Mouse (Mus musculus) frontal cortex, postnatal 25 days (tissue): Measurements from ENCODE around the gene Mrvi1.
"Not testable (repeated sequence)": the region's sequence is repeated elsewhere in the genome, so short reads cannot be mapped to it uniquely, and the experiment has no call there.

Experiments used
- DNase-seq, 2 experiments: peaks; one replicate each; pipeline ENCODE4 v3.0.0; 2022; ENCODE audit warnings: low spot score in 2 of 2

Gene Mrvi1

DNA sequence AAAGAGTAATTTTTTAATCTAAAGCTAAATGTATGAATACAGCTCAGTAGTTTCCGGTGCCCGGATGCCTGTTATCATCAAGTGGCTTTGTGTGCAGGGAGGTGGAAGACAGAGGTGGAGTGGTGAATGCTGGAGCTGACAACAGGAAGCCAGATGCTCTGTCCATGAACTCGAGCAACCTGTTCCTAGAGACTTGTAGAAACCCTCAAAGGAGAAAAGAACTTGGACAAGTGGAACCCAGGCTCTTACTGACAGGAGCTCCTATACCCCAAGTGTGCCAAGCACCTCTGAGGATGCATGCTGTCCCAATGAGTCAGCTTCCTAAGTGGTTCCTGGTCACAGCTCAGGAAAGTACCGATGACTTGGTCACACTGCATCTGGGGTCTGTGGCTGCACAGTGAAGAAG, 41.1 kb downstream of the Mrvi1 start:
- DNase-seq, result no peak

DNA sequence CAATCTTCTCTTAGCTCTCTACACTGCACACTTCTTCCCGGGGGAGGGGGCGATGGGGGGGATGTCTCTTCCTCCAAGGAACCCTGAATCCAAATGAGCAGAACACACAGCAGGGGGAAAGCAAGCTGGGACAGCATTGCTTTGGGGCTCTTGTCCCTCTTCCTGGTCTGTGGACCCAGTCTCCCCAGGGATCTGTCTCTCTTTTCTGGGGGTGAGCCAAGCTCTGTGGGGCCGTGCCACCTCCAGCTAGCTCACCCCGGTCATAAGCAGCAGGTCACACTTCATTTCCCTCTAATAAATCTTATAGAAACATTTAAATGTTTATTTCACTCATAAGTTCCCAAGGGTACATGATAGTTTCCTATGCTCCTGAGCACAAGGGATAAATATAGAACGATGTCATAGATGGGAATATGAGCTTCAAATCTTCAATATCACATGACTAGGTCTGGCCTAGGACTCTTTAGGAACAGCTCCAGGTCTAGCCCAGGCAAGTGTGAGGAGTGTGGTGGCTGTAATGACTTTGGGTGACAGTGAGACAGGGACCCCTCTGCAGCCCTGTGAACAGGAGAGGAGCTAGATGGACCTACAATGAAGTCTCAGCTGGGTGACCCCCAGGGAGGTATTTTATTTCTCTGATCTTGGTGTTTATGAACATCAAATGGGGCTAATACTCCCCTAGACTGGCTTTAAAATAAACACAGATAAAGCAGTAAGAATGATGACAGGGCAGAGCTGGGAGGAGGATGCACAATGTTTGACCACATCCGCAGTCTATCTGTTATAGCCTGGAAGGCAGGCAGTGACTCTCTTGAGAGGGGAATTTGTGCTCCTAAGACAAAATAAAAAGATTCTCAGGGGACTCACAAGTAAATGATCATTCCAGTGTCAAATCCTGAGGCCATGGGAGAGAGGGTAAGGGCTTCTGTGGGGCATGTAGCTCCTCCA, 46.2 kb downstream of the Mrvi1 start:
- DNase-seq, result no peak

DNA sequence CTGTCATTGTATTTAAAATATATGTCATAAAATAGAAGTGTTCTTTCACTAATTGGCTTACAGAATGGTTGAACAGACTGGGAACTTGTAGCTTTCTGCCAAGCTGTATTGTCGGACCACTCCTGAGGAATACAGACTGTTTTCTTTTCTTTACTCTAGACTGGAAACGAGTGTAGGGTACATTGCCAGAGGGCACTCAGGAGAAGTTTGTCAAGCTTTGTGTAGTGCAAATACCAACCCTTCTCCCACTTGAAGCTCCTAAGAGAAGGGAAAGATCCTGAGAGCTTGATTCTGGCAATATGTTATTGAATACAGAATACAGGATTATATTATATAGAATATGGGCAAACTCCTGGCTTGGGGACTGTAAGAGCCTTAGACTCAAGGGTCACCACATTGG, 48.3 kb downstream of the Mrvi1 start:
- no peak for DNase-seq

DNA sequence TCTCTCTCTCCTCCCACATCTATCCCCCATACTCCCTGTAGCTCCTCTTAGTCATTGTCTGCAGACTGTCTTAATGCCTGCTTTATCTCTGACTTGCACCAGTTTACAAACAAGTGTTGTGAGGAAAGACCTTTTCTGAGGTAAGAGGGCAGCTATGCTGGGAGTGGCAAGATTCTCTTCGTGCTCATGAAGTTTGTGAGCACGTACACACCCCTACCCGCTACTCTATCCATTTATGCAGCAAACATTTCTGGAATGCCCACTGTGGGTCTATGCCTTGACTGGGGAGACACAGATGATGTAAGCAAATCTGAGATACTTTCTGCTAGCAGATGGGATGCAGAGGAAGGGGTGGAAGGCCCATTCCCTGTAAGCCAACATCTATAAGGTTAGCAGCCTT, 48.9 kb downstream of the Mrvi1 start:
- no peak for DNase-seq

DNA sequence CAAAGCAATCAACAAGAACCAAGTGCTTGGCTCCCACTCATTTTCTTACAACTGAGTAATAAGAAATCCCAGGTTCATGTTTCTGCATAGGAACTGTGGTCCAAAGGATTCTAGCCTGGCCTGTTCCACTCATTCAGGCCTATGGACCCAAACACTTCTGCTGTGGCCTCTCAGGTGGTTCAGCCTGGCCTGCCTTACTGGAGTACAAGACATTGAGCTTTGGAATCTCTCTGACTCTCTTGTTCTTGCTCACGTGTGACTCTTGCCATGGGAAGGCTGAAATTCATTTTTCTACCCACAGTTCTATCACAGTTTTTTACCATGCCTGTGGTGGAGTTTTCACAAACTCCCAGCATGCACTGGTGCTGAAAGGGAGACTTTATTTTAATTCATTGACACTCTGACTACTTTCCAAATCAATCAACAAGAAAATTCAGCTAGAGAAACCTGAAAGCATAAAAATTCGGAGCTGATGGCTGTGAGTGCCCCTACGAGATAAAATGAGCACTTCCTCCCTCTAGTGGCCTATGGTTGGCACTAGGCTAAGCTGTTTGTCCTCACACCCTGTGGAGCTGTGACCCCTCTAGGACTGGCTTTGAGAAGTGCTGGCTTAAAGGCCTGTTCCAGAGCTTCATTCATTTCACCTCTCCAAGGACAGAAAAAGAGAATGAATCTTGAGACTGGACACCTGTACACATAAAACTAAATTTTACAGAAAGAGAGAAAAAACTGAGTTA, 52.0 kb downstream of the Mrvi1 start:
- DNase-seq, result peak in 1 of 2 experiments; percentile 32

DNA sequence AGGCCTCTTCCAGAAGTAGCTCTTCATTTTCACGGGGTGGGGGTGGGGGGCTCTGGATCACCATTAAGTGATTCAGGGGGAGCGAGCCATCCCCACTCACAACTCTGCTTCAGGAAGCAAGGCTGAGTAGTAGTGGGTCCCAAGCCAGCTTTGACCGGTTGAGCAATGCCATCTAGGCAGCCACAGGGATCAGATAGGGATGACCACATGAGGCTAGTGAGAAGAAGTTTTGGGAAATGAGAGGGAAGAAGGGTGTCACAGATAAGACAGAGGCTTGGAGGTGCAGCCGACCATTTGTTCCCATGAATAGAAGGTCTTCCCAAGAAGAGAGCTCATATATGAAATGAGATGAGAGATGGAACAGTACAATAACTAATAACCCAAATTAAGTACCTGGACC, 55.7 kb downstream of the Mrvi1 start:
- no peak for DNase-seq

DNA sequence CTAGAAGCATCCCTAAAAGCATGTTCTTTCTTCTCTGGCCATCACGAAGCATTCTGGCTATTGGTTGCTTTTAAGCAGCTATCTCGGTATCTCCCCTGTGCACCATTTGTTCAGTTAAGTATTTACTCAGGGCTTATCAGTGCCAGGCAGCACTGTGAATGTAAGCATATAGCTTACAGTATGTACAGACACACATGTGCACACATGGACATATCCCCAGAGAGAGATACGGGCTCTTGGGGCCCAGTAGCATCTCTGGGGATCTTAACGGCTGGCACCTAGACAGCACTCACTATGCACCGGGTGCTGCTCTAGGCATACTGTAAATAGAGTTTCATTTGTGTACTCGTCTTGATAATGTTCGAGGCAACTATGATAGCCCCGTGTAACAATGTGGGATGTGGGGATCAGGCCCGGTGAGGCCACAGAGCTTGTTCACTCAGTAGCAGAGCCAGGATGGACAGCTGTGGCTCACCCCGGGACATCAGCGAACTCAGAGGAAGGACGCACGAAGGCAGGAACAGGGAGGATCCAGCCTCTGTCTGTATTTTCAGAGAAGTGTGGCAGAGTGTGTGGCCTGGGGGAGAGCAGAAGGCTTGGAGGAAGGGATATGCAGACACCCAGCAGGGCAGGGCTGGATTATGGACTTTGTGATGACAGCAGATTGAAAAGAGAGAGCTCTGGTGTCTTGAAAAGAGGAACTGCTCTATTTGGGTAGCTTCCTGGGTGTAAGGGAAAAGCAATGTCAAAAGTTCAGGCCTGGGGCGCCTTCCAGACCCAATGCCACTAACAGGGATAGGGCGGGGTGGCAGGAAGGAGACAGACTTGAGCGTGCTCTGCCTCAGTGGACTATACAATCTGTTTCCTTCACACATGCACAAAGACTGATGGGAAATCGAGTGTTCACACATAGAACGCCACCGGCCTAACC, 61.7 kb downstream of the Mrvi1 start:
- no peak for DNase-seq

DNA sequence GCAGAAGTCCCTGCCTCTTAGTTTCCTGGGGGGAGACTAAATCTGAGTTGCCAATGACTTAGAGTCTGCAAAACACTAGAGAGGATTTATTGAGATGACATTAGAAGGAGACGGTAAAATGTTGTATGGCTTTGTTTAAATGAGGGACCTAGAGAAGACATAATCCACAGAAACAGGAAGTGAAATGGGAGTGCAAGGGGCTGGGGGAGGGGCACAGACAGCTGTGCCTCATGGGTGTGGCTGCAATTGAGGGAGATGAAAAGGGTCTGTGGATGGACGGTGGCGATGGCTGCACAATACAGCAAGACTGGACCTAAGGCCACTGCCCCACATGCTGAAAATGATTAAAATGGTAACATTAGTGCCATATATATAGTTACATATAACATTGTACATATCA, 62.5 kb downstream of the Mrvi1 start:
- no peak for DNase-seq

DNA sequence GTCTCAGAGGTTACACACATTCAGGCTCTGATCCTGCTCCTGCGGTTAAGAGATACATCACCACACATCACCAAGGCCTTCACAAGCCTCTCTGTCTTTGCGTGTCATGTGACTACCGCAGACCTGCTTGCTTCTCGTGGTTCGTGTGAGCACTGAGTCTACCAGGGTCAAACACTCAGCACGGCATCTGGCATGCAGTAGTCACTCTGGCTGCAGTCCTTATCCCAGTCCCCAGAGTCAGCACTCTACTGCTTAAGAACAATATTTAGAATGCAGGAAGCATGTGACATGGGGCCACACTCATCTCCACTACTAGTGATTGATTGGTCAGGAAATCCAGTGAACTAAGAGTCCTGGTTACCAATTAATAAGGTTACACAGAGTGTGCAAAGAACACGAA, 66.3 kb downstream of the Mrvi1 start:
- no peak for DNase-seq

DNA sequence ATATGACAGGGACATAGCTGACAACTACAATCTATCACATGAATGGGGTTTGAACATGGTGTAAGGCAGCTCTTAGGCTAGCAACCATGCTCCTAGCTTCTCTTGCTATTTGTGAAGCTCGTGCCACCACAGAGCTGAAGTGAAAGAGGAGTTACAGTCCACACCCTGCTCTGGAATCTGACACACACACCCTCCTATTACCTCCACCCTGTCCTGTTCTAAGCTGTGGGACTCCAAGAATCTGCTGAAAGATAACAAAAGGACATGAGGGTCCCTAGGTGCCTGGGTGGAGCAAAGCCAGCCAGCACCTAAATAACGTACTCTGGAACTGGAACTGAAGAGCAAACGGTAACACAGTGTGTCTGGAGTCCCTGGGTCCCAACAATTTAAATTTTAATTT, 67.7 kb downstream of the Mrvi1 start:
- DNase-seq, result no peak

DNA sequence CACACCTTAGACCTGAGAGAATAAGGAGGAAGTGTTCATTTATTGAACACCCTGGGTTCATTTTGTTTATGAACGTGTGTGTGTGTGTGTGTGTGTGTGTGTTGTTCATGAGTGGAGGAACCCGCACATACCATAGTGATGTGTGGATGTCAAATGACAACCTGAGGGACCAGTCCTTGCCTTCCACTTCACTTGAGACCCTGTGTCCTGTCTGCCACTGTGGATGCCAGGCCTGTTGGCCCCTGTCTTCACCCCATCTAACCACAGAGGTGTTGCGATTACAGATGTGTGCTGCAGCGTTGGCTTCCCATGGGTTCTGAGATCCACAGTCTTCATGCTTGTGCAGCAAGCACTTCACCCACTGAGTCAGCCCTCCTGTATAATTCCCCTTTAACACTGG, 68.5 kb downstream of the Mrvi1 start:
- no peak for DNase-seq

DNA sequence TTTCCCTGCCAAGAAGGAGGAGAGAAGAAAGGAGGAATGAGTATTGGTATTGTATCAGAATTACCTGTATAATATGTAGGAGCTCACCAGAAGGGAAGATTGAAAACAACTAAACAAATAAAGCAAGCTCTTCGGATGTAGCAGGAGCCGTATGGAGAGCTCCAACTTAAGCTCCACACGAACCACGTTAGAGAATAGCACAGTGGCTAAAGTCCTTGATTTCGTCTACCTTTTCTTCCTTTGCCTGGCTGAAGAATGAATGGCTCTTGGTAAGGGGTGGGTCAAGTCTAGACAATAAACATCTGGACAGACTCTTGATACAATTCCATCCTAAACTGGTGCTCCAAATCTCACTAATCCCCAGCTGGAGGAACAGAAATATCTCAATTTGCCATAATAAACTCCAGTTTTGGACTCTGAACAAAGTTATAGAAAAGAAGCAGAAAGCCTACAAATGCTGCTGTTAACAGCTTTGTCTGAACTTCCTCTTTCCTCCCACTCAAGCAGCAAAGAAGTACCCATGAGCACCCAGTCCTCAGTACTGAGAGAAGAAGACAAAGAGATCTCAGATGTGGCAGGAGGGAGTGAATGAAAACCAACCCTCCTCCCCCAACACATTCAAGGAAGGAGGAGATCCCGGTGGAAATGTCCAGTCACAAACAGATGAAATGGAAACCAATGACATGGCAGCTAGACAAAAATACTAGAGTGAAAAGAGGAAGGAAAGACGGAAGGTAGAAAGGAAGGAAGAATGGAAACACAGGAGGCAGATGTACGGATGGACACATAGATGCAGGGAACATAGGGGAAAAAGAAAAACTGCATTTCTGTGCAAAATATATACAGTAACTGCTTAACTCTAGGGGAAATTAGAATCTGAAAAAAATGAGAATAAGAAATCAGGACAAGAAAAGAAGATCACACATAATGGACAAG, 73.8 kb downstream of the Mrvi1 start:
- DNase-seq, result no peak

GRCm38 (mm10) chr7:110906566-110906965, 75.7 kb downstream of the Mrvi1 start:
- no peak for DNase-seq

- no peak for DNase-seq
Observed at GRCm38 (mm10) chr7:110903226-110903625, 79.0 kb downstream of the Mrvi1 start.

- no peak for DNase-seq
Observed at GRCm38 (mm10) chr7:110897202-110897601, 85.1 kb downstream of the Mrvi1 start.

- no peak for DNase-seq
Observed at GRCm38 (mm10) chr7:110896453-110896852, 85.8 kb downstream of the Mrvi1 start.

- DNase-seq, result not testable (repeated sequence)
Observed at GRCm38 (mm10) chr7:110895772-110896171, 86.5 kb downstream of the Mrvi1 start.

DNA sequence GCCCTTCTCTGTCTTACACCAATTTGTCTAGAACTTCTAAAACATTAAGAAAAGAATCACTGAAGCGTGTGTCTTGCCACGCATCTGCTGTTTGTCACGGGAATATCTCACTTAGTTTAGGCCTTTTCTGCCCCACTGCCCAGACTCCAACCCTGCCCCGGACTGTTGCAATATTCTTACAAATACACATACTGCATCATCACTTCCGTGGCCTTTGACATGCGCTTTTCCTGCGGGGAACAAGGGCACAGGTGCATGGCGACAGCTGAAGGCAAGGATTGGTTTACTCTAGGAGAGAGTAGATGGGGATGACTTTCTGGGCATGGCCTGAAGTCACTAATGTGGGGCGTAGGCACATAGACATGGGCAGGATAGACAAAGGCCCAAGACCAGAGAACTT, 87.6 kb downstream of the Mrvi1 start:
- no peak for DNase-seq

DNA sequence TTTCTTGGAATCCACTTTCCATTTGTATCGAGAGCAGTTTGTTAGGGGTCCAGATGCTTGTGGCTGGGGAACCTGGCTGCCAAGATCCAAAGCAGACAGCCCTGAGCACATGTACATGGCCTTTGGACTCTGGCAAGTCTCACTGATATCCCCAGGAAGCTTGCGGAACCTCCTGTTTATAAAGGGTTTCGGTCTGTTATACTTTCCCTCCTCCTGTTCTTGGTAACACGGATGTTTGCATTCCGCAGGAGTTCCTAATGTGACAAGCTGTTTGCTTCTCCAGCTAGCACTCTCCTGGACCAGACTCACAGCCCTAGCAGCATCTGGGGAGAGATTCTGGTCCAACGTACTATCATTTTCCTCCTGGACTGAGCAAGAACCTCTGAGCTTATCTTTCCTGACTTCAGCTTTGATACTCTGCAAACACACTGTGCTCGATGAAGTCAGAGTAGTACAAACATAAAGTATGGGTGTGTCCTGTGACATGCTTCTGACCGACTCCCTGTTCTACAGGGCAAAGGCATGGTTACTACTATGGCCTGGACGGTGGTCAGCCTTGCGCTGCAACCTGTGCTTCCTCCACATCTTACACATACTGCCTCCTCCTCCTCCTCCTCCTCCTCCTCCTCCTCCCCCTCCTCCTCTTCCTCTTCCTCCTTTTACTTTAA, 88.2 kb downstream of the Mrvi1 start:
- DNase-seq, result no peak

DNA sequence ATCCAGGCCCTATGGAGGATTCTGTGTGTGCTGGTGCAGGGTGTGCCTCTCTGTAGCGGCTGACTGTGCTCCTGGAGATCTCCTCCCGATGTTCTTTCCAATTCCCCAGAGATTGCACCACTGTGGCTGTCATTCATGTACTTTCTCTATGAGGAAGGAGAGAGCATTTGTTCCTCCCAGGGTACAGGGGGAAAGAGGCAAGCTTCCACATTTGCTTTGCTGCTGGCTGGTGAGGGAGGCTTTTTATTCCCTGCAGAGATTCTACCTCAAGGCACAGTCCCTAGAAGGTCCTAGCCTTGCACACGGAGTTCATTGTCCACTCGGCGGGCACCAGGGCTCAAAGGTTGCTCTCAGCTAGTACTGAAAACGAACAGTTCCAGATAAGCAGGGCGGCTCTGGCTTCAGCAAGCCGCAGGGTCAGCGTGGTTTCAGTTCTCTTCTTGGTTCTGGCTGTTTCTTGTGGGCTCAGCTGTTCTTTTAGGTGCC, 90.7 kb downstream of the Mrvi1 start:
- no peak for DNase-seq
